Mouse (Mus musculus) heart, adult 2 months (tissue): ENCODE data around the gene Cnot6.

Experiments
- CTCF ChIP-seq: fragments of 200-600 bp; IDR thresholded peaks from 2 replicates; pipeline ENCODE4 v1.8.1; 2022; ENCODE audit warnings: antibody characterized with exemption, mild to moderate bottlenecking, moderate library complexity
- POLR2A ChIP-seq: fragments of 200-500 bp; IDR thresholded peaks from 2 replicates; pipeline ENCODE4 v1.6.1; 2011; ENCODE audit warnings: mild to moderate bottlenecking, low read depth, low read length, control low read depth; ENCODE audit not compliant: insufficient read depth

GRCm38 (mm10) chr11:49707834-49708233 lies 4.7 kb downstream of the Cnot6 start:
- TF ChIP-seq POLR2A (no peak), CTCF (no peak)
